Mouse (Mus musculus): ENCODE measurements around the gene Sema4b.

The Sema4b gene

DNA sequence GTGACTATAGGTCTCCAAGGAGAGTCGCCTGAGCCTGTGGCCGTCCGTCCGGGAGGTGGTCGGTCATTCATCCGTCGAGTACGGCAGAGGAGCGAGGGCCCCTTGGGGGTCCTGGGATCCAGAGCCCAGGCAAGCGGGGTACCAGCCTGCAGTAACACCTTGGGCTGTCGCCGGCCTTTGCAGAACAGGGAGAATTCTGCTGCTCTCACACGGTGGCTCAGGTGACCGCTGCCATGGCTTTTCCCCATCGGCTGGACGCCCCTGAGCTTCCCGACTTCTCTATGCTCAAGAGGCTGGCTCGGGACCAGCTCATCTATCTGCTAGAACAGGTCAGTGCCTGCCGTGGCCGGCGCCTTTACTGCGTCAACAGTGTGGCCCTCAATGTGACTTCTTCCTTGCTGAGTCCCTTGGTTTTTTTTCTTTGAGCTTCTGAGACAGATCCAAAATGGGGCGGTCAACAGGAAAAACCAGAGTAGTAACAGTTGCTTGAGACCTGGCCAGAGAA, 83.2 kb downstream of the Sema4b start:
- peak; percentile 65 to 67 for DNase-seq

DNA sequence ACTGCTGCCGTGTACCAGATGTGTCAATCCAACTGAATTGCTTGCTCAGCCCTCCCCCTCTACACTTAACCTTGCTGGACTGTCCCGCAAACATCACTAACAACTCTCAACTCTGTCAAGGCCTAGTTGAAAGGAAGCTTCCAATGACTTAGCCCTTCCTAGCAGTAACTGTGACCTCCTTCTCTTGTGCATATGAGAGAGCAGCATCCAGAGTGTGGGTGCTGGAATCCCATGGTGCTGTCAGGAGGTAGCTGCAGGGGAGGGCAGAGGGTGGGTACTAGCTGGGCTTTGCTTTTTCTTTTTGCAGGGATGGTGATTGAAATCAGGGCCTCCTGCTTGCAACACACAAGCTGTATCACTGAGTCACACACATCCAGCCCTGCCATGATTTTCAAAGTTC, 86.8 kb downstream of the Sema4b start:
- no peak for DNase-seq

Measured in cerebellum, postnatal 36 days (tissue).